Mouse (Mus musculus): Measurements from ENCODE around the gene Pom121l2. TPM values are rescaled to one million over a fixed set of nuclear protein-coding genes. Genes with fewer than 3 reads are reported as not detected.

Gene Pom121l2
- polyA plus RNA-seq, 1 experiment from 2014 or later, result not detected

GRCm38 (mm10) chr13:21944926-21945740 lies 35.9 kb upstream of the Pom121l2 start, which contains the start of gene Zfp184:
Gene Zfp184, plus strand, starts transcription at chr13:21945094.
- under 1% methylated on average over 50 of the region's 50 CpGs for WGBS (ENCODE audit: insufficient replicate concordance)
- peak within 1 kb of the TSS; percentile 50 for H3K9ac ChIP-seq

DNA sequence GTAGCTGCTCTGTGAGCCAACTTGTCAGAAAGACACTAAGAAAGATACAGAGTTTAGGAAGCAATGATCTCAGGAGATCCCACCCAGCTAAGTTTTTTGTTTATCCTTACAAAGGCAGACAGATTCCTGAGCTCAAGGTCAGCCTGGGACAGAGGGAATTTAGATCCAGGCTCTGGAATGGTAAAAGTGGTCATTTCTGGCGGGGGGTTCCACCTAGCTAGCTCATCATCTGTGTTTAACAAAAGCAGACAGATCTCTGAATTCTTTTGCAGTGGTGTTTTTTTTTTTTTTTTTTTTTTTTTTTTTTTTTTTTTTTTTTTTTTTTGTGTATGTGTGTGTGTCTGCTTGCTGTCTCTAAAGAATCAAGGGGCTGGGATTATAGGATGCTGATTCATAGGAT lies 11.7 kb upstream of the Pom121l2 start:
- no peak overlapping the region for H3K9ac ChIP-seq
- H3K36me3 ChIP-seq (replicated peaks), result no peaks in the 10 kb centered on the region
- WGBS (ENCODE audit: insufficient replicate concordance), result 33% methylated on average over 1 of the region's 1 CpGs
- no peaks in the 10 kb centered on the region for H3K27me3 ChIP-seq
- no peak overlapping the region for H3K27ac ChIP-seq (replicated peaks)
- no peak for ATAC-seq (ENCODE audit: insufficient read depth)
- H3K4me3 ChIP-seq (replicated peaks), result no peak overlapping the region
- 0 out of 2 replicates have a peak, but pooled peaks cover 3% of the 10 kb centered on the region for H3K4me1 ChIP-seq (replicated peaks)
- no peaks in the 10 kb centered on the region for H3K9me3 ChIP-seq (replicated peaks)
- no peak overlapping the region for H3K4me2 ChIP-seq

More at GRCm38 (mm10) chr13:21944926-21945740, 35.9 kb upstream of the Pom121l2 start, which contains the start of gene Zfp184:
- H3K36me3 ChIP-seq (replicated peaks), result no peaks in the 10 kb centered on the region
- peak within 1 kb of the TSS; percentile 88 for H3K4me2 ChIP-seq
- peaks cover 26% of the 10 kb centered on the region for H3K4me1 ChIP-seq (replicated peaks)
- no peaks in the 10 kb centered on the region for H3K9me3 ChIP-seq (replicated peaks)
- peak; percentile 63 for ATAC-seq (ENCODE audit: insufficient read depth)
- no peaks in the 10 kb centered on the region for H3K27me3 ChIP-seq
- peak within 1 kb of the TSS; percentile 16; the same call in 1 of the 2 replicates for H3K27ac ChIP-seq (replicated peaks)
- peak within 1 kb of the TSS; percentile 67 for H3K4me3 ChIP-seq (replicated peaks)

DNA sequence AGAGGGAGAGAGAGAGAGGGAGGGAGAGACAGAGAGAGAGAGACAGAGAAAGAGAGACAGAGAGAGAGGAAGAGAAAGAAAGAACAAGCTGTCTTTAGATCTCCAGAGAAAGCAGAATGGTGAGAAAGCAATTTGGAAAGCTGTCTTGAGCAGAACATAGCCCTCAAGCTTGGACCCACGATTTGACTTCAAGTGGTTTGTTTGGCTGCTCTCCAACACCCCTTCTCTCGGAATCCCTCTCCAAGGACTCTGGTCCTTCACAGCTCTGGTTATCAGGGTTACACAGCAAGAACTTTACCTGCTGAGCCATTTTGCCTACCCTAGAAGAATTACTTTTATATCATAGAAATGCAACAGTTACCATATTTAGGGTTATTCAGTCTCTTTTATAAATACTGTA lies 11.2 kb upstream of the Pom121l2 start:
- no peaks in the 10 kb centered on the region for H3K27me3 ChIP-seq
- ATAC-seq (ENCODE audit: insufficient read depth), result no peak
- H3K4me1 ChIP-seq (replicated peaks), result 0 out of 2 replicates have a peak, but pooled peaks cover 3% of the 10 kb centered on the region
- H3K4me3 ChIP-seq (replicated peaks), result no peak overlapping the region
- no peak overlapping the region for H3K27ac ChIP-seq (replicated peaks)
- H3K9me3 ChIP-seq (replicated peaks), result no peaks in the 10 kb centered on the region
- H3K9ac ChIP-seq, result no peak overlapping the region
- no peaks in the 10 kb centered on the region for H3K36me3 ChIP-seq (replicated peaks)
- WGBS (ENCODE audit: insufficient replicate concordance), result 40% methylated on average over 2 of the region's 2 CpGs
- H3K4me2 ChIP-seq, result no peak overlapping the region

- no peak overlapping the region for H3K9ac ChIP-seq
- no peak overlapping the region for H3K4me2 ChIP-seq
- H3K36me3 ChIP-seq (replicated peaks), result no peaks in the 10 kb centered on the region
- WGBS (ENCODE audit: insufficient replicate concordance), result 22% methylated on average over 3 of the region's 3 CpGs
- no peak overlapping the region for H3K4me3 ChIP-seq (replicated peaks)
- no peak for ATAC-seq (ENCODE audit: insufficient read depth)
- H3K9me3 ChIP-seq (replicated peaks), result no peaks in the 10 kb centered on the region
- H3K27me3 ChIP-seq, result peaks cover 4% of the 10 kb centered on the region; the same call in 1 of the 2 replicates
- peaks cover 11% of the 10 kb centered on the region; the same call in 1 of the 2 replicates for H3K4me1 ChIP-seq (replicated peaks)
- no peak overlapping the region for H3K27ac ChIP-seq (replicated peaks)
Measured at GRCm38 (mm10) chr13:21971641-21972040, 9.4 kb upstream of the Pom121l2 start.

DNA sequence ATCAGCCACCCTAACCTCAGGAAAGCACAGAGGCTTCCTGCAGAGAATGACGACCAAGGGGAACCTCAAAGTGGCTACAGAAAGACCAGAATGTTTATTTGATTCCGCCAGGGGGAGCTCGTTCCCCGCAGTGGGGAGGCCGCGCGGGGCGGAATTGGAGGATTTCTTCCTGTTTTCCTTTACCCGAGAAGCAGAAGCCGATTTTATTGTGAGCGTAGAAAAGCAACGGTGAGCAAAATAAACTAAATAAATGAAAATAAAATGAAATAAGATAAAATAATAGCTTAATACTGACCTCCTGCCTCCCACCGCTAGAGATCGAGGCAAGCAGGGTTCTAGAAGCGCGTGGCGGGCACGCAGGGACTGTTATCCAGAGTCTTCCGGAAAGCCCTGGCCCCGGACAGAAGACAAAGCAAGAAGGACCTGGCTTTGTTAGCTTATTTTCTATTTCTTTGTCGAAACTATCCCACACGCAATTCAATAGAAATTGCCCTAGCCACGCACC lies 6.7 kb upstream of the Pom121l2 start:
- Histone ChIP-seq H3K36me3 (replicated peaks) (no peaks in the 10 kb centered on the region), H3K27me3 (peaks cover 24% of the 10 kb centered on the region), H3K4me3 (replicated peaks) (peak overlapping the region; percentile 68), H3K4me2 (peak overlapping the region; percentile 53), H3K4me1 (replicated peaks) (peaks cover 11% of the 10 kb centered on the region; the same call in 1 of the 2 replicates), H3K27ac (replicated peaks) (peak overlapping the region; percentile 77), H3K9me3 (replicated peaks) (no peaks in the 10 kb centered on the region), H3K9ac (peak overlapping the region; percentile 64)
- ATAC-seq (ENCODE audit: insufficient read depth), result peak; percentile 84
- under 1% methylated on average over 23 of the region's 23 CpGs for WGBS (ENCODE audit: insufficient replicate concordance)

DNA sequence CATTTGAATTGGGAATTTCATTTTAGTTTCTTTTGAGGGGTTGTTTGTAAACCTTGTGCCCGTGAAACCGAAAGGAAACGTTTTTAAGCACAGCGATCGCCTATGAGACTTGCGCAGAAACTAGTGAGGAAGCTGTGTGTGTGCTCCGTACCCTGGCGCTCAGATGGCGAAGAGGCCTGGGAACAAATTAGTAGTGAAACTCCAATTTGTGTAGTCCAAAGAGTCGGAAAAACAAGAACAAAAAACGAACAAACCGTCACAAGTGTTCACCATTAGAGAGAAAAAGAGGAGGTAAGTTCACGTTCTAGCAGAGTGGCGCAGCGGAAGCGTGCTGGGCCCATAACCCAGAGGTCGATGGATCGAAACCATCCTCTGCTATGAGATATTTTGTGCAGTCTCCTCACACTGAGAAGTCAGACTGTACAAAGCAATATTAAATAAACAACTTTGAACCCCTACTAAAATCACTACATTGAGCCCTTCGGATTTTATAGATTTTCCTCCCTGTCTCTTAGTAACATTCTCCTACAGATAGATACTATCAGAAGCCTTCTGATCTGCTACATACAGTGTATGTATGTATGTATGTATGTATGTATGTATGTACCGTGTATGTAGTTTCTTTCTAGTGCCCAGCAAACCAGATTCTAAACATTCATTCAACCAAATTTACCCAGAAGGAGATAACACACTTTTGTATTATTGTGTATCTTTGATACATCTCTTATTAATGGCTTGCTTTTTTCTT lies 6.1 kb upstream of the Pom121l2 start:
- ATAC-seq (ENCODE audit: insufficient read depth), result peak; percentile 93
- 3% methylated on average over 20 of the region's 20 CpGs for WGBS (ENCODE audit: insufficient replicate concordance)

DNA sequence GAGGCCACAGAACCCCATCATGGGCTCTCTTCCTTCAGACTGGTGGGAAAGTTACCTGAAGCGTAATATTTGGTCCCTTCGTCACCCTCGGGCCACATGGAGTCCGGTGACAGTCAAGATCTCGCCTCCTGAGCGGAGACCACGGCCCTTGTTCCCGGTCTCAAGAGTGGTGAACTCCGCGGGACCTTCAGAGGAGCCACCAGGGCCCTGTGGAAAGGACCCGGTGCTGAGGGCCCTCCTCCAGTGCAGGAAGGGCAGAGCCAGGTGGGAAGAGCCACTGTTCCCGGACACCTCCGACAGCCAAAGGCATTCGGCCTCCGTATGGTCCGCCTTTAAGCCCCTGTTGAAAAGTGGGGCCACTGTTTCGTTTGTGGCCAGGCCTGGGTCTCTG lies 804 bp downstream of the Pom121l2 start:
- no peak for ATAC-seq (ENCODE audit: insufficient read depth)
- no peaks in the 10 kb centered on the region for H3K9me3 ChIP-seq (replicated peaks)
- peak overlapping the region; percentile 8; the same call in 1 of the 2 replicates for H3K9ac ChIP-seq
- H3K4me1 ChIP-seq (replicated peaks), result peaks cover 11% of the 10 kb centered on the region
- peak overlapping the region; percentile 73 for H3K4me2 ChIP-seq
- H3K4me3 ChIP-seq (replicated peaks), result peak overlapping the region; percentile 54
- H3K36me3 ChIP-seq (replicated peaks), result no peaks in the 10 kb centered on the region
- H3K27ac ChIP-seq (replicated peaks), result no peak overlapping the region
- peaks cover 85% of the 10 kb centered on the region for H3K27me3 ChIP-seq
- WGBS (ENCODE audit: insufficient replicate concordance), result 12% methylated on average over 17 of the region's 17 CpGs

More for the DNA sequence above, 6.1 kb upstream of the Pom121l2 start:
- Histone ChIP-seq H3K4me1 (replicated peaks) (peaks cover 11% of the 10 kb centered on the region; the same call in 1 of the 2 replicates), H3K9ac (peak overlapping the region; percentile 64), H3K36me3 (replicated peaks) (no peaks in the 10 kb centered on the region), H3K4me3 (replicated peaks) (peak overlapping the region; percentile 68), H3K4me2 (peak overlapping the region; percentile 53), H3K27me3 (peaks cover 30% of the 10 kb centered on the region), H3K9me3 (replicated peaks) (no peaks in the 10 kb centered on the region), H3K27ac (replicated peaks) (peak overlapping the region; percentile 77)

GRCm38 (mm10) chr13:21984486-21984885 lies 3.5 kb downstream of the Pom121l2 start:
- Histone ChIP-seq H3K9me3 (replicated peaks) (no peaks in the 10 kb centered on the region), H3K4me2 (no peak overlapping the region), H3K9ac (no peak overlapping the region), H3K27me3 (peaks cover 70% of the 10 kb centered on the region), H3K4me3 (replicated peaks) (no peak overlapping the region), H3K4me1 (replicated peaks) (peaks cover 11% of the 10 kb centered on the region), H3K27ac (replicated peaks) (no peak overlapping the region), H3K36me3 (replicated peaks) (no peaks in the 10 kb centered on the region)
- no peak for ATAC-seq (ENCODE audit: insufficient read depth)
- 67% methylated on average over 2 of the region's 2 CpGs for WGBS (ENCODE audit: insufficient replicate concordance)

DNA sequence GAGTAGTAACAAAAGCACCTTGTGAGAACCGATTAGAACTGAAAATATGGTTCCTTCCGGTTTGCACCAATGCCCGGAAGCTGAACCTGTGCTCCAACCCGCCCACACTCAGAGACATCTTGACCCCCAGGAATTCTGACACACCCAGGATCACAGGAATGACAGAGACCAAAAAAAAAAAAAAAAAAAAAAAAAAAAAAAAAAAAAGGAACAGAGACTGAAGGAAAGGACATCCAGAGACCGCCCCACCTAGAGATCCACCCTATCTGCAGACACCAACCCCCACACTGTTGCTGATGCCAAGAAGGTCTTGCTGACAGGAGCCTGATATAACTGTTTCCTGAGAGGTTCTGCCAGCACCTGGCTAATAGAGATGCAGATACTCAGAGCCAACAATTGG lies 11.6 kb downstream of the Pom121l2 start:
- Histone ChIP-seq H3K4me3 (replicated peaks) (no peak overlapping the region), H3K9ac (no peak overlapping the region), H3K27me3 (peaks cover 47% of the 10 kb centered on the region), H3K36me3 (replicated peaks) (no peaks in the 10 kb centered on the region), H3K4me2 (no peak overlapping the region), H3K9me3 (replicated peaks) (no peaks in the 10 kb centered on the region; the same call in 1 of the 2 replicates), H3K27ac (replicated peaks) (no peak overlapping the region), H3K4me1 (replicated peaks) (peaks cover 19% of the 10 kb centered on the region)
- no peak for ATAC-seq (ENCODE audit: insufficient read depth)
- 70% methylated on average over 5 of the region's 5 CpGs for WGBS (ENCODE audit: insufficient replicate concordance)

DNA sequence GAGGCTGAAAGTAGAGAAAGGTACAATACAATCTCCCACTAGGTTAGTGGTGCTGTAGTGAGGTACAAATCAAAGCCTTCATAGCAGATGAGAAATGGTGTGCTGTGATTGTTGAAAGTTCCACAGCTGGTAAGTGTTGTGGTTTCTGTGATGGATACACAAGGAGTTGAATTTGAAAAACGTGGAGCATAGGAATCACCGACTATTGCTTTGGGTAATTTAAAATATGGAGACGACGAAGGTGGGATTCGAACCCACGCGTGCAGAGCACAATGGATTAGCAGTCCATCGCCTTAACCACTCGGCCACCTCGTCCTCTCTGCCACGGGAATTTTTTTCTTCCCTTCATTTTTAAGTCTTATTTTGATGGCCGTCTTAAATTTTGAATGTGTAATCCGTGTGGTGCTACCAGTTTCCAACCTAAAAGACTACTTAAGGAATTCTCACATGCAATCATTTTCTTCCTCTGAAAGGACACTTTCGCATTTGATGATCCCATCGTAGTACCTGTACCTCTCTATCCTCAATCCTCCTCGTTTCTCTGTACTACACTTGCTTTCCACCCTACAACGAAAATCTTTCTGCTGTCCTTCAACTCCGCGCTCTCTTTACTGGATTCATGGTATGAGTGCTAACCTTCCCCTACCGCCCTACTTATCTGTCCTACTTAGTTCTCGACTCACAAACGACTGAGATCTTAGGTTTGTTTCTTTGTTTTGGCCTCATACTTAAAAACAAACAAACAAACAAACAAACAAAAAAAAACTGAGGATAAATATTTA lies 13.2 kb downstream of the Pom121l2 start:
- H3K4me3 ChIP-seq (replicated peaks), result no peak overlapping the region; the same call in 1 of the 2 replicates
- H3K27ac ChIP-seq (replicated peaks), result no peak overlapping the region
- peaks cover 19% of the 10 kb centered on the region for H3K4me1 ChIP-seq (replicated peaks)
- no peak overlapping the region for H3K9ac ChIP-seq
- WGBS (ENCODE audit: insufficient replicate concordance), result under 1% methylated on average over 22 of the region's 22 CpGs
- H3K36me3 ChIP-seq (replicated peaks), result no peaks in the 10 kb centered on the region
- no peak for ATAC-seq (ENCODE audit: insufficient read depth)
- peaks cover 61% of the 10 kb centered on the region for H3K27me3 ChIP-seq
- H3K4me2 ChIP-seq, result peak overlapping the region; percentile 71
- no peaks in the 10 kb centered on the region; the same call in 1 of the 2 replicates for H3K9me3 ChIP-seq (replicated peaks)

All from liver, embryonic 15.5 days (tissue).